Mouse (Mus musculus): ENCODE measurements around the gene Ralgapa1. TPM values are rescaled to one million over a fixed set of nuclear protein-coding genes. Genes with fewer than 3 reads are reported as not detected.
"Not testable (repeated sequence)": the region's sequence is repeated elsewhere in the genome, so short reads cannot be mapped to it uniquely, and the experiment has no call there.

Ralgapa1 gene
- polyA plus RNA-seq, 1 experiment = 30.5 TPM

- no peak for DNase-seq (ENCODE audit: low read depth)
Measured at GRCm38 (mm10) chr12:55800144-55800543, 20.8 kb downstream of the Ralgapa1 start.

- no peak for DNase-seq (ENCODE audit: low read depth)
Measured at GRCm38 (mm10) chr12:55798745-55799144, 22.2 kb downstream of the Ralgapa1 start.

GRCm38 (mm10) chr12:55797103-55797502 is 23.9 kb downstream of the Ralgapa1 start:
- no peak for DNase-seq (ENCODE audit: low read depth)

DNA sequence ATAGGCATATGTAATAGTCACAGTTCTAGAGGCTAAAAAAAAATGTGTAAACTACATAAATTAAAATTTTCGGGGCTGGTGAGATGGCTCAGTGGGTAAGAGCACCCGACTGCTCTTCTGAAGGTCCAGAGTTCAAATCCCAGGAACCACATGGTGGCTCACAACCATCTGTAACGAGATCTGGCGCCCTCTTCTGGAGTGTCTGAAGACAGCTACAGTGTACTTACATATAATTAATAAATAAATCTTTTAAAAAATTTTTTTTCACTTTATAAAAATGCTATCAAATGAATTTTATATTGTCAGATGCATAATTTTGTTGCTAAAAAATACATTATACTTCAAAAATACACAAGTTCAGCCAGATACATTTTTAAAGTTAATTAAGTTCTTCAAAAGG is 26.5 kb downstream of the Ralgapa1 start:
- DNase-seq (ENCODE audit: low read depth) = not testable (repeated sequence)

DNA sequence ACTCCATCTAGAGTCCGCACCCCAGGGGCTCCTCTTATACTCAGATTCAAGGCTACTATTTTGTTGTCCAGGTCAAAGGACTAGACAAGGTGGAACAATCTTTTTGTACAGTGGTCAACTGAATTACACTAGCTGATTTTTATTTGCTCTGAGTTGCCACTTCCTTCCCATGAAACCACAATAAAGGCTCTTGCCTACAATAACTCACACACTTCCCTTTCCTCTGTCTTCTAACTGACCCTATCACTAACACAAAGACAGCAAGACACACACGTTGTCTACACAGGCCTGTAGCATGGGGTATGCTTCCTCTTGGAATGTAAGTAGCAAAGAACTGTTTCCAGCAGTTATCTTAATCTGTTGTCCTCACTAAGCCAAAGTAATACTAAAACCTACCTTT is 35.7 kb downstream of the Ralgapa1 start:
- no peak for DNase-seq (ENCODE audit: low read depth)

DNA sequence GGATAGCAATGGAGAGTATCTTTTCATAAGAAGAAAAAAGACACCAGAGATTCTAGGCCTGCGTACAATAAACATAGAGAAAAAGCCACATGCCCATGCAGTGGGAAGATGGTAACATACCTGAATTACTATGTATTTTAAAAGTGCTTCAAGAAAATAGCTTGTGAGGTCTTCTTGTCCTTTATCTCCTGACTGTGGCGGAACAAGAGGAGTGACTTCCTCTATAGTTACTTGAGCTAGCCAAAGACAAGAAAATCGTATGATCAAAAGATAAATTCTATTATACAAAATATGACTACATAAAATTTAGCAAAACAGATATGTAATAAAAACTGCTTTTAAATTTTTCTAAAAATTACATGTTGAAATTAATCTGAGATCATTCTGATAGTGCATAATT is 38.3 kb downstream of the Ralgapa1 start:
- DNase-seq (ENCODE audit: low read depth) = no peak

- DNase-seq (ENCODE audit: low read depth) = no peak
Measured at GRCm38 (mm10) chr12:55778301-55778700, 42.7 kb downstream of the Ralgapa1 start.

DNA sequence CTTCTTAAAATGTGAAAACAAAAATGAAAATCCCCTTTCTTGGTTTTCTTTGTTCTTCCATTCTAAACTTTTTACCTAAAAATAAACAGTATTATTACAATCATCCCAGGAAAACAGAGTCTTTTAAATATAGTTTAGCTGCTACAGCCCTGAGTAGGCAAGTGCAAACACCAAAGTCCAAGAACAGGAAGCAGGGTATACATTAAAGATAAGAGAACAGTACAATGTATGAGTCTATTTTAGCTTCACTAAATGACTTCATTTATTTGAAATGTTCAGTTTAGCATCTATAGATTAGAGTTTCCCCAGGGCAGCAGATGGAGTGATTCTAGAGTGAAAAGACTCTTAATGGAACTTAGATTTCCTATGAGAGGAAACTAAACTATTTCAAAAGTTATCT is 43.6 kb downstream of the Ralgapa1 start:
- DNase-seq (ENCODE audit: low read depth) = no peak

- no peak for DNase-seq (ENCODE audit: low read depth)
Measured at GRCm38 (mm10) chr12:55774316-55774715, 46.7 kb downstream of the Ralgapa1 start.

- DNase-seq (ENCODE audit: low read depth) = no peak
Measured at GRCm38 (mm10) chr12:55720319-55720718, 100.6 kb downstream of the Ralgapa1 start.

- no peak for DNase-seq (ENCODE audit: low read depth)
Measured at GRCm38 (mm10) chr12:55705881-55706280, 115.1 kb downstream of the Ralgapa1 start.

GRCm38 (mm10) chr12:55666699-55667098 is 154.3 kb downstream of the Ralgapa1 start:
- peak; percentile 13 for DNase-seq (ENCODE audit: low read depth)

- not testable (repeated sequence) for DNase-seq (ENCODE audit: low read depth)
Measured at GRCm38 (mm10) chr12:55663194-55663593, 157.8 kb downstream of the Ralgapa1 start.

GRCm38 (mm10) chr12:55648011-55648525 is 172.9 kb downstream of the Ralgapa1 start:
- no peak for DNase-seq (ENCODE audit: low read depth)

DNA sequence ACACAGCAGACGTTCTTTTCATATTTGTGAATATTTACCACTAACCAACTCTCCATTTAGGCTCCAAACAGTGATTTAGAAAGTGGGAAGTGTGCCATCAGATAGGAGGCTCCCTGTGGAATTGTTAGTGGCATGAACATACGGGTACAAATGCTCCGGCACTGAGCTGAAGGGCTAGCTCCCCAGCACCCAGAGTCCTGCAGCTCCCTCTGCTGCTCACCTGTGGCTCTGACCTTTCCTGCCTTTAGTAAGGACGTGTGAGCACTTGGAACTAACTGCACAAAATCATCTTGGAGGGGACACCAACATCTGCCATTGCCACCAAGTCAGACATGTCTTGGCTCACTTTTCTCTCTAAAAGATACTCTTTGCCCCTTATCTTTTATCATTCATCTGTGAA is 194.3 kb downstream of the Ralgapa1 start:
- DNase-seq (ENCODE audit: low read depth) = no peak

DNA sequence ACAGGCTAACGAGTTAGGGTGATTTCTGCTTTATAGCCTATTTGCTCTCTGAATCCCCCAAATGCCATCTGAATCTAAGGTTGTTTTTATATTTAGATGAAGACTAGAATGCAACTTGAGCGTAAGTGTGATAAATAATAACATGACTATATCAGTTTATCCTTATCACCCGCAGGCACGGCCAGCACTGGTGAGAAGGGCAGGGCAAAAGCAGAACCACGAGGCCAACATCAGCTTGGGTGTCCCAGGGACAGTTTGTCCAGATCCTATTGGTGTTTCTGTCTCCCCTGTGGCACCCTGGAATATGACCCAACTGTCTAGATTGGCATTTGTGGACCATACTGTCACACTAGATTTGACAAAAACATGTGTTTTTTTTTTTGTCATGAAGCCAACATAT is 197.7 kb downstream of the Ralgapa1 start:
- no peak for DNase-seq (ENCODE audit: low read depth)

DNA sequence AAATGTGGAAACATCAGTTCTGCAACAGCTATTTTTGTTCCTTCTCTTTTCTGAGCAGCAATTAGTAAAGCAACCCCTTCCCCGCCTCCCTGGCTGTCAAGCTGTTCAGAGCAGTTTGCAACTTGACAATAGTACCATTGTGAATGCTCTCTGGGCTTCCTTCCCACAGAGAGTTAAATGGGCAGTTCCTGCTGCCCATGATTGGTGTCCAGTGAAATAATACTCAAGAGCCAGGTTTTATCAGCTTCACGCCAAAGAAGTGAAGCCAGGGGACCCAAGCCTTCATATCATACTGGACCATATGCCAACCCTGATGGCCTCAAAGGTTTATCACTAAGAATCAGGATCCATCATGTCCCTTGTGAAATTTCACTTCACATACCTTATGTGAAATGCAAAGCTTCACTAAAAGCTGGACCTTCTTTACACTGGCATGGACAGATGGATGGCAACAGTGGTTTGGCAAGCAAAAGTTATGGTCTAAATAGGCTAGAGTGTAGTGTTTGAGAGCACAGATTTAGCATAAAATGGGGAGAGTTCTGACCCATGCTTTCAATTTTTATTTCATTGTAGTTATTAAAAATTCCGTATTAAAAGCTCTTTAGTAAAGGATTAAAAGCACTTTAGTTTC is 198.2 kb downstream of the Ralgapa1 start:
- DNase-seq (ENCODE audit: low read depth) = no peak

- DNase-seq (ENCODE audit: low read depth) = no peak
Measured at GRCm38 (mm10) chr12:55620321-55620720, 200.6 kb downstream of the Ralgapa1 start.

DNA sequence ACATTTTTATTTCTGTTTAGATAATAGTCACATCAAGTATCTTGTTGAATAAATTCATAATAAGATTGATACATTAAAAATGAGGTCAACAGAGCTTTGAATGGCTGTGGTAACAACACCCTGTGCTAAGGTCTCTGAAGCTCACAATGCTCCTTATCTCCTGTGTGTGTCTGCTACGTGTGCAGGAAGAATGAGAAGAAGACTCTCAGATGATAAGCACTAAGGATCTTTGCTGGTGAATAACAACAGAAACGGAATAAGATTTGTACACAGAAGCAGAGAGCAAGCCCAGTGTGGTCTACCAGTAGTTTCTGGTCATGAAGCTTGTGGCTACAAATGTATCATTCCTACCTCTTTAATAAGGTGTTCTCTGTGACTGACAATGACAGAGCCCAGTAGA is 210.2 kb downstream of the Ralgapa1 start:
- DNase-seq (ENCODE audit: low read depth) = no peak

GRCm38 (mm10) chr12:55607902-55608301 is 213.1 kb downstream of the Ralgapa1 start:
- no peak for DNase-seq (ENCODE audit: low read depth)

GRCm38 (mm10) chr12:55604411-55604810 is 216.6 kb downstream of the Ralgapa1 start:
- no peak for DNase-seq (ENCODE audit: low read depth)

- no peak for DNase-seq (ENCODE audit: low read depth)
Measured at GRCm38 (mm10) chr12:55600503-55600994, 220.4 kb downstream of the Ralgapa1 start.

- no peak for DNase-seq (ENCODE audit: low read depth)
Measured at GRCm38 (mm10) chr12:55599639-55600502, 221.1 kb downstream of the Ralgapa1 start.
